Mouse (Mus musculus): ENCODE measurements around the gene Reln.

- TF ChIP-seq POLR2A (IDR thresholded peaks at IDR 0.05; ENCODE audit: insufficient read depth, low read length) = no peak
- no peak for TF ChIP-seq CTCF (IDR thresholded peaks at IDR 0.05; ENCODE audit: low read depth, low read length)
- no peak for TF ChIP-seq EP300 (IDR thresholded peaks at IDR 0.05; ENCODE audit: insufficient read depth, low read depth, low read length)
These were observed 49.3 kb downstream of the Reln start for GRCm38 (mm10) chr5:22295161-22295560.

All from ES-Bruce4 (cell line).